Mouse (Mus musculus) thymus, adult 2 months (tissue): ENCODE measurements at regions not wholly inside any gene's neighbourhood (a gene's known extent, or its start where the extent isn't known, plus 50 kb on each side); places are given as distances from the start of the nearest gene placed in this dataset.

ENCODE experiments used
- DNase-seq: peaks from one replicate; pipeline ENCODE4 v3.0.0; 2021
- H3K27ac ChIP-seq: fragments of 200-500 bp; 2 replicates; pipeline ENCODE4 v1.5.1; 2012; ENCODE audit warnings: low read length, control low read depth; ENCODE audit not compliant: control insufficient read depth, insufficient read depth
- H3K27me3 ChIP-seq: fragments of 200-500 bp; 2 replicates; pipeline ENCODE4 v1.6.1; 2012; ENCODE audit warnings: mild to moderate bottlenecking, low read length, moderate library complexity, mixed read lengths; ENCODE audit not compliant: control insufficient read depth, insufficient read depth
- H3K36me3 ChIP-seq: fragments of 200-500 bp; 2 replicates; pipeline ENCODE4 v1.6.1; 2012; ENCODE audit warnings: mild to moderate bottlenecking, low read length, moderate library complexity; ENCODE audit not compliant: control insufficient read depth, insufficient read depth
- H3K4me1 ChIP-seq: fragments of 200-500 bp; replicated peaks from 2 replicates; pipeline ENCODE4 v1.6.1; 2012; ENCODE audit warnings: low read length; ENCODE audit not compliant: control insufficient read depth, insufficient read depth
- H3K4me3 ChIP-seq: fragments of 200-500 bp; 2 replicates; pipeline ENCODE4 v1.5.1; 2012; ENCODE audit warnings: mild to moderate bottlenecking, low read length, control low read depth, moderate library complexity; ENCODE audit not compliant: control insufficient read depth, insufficient read depth
- CTCF ChIP-seq: fragments of 200-500 bp; IDR thresholded peaks from 2 replicates; pipeline ENCODE4 v1.5.1; 2012; ENCODE audit warnings: mild to moderate bottlenecking, control low read depth, low read length, moderate library complexity, borderline replicate concordance; ENCODE audit not compliant: control insufficient read depth, poor library complexity, insufficient read depth; ENCODE audit errors: extremely low read depth
- POLR2A ChIP-seq: fragments of 200-500 bp; IDR thresholded peaks from 2 replicates; pipeline ENCODE4 v1.6.1; 2012; ENCODE audit warnings: mild to moderate bottlenecking, low read length, control low read depth, moderate library complexity; ENCODE audit not compliant: control insufficient read depth, poor library complexity, insufficient read depth; ENCODE audit errors: extremely low read depth
- WGBS: fragments of 180-500 bp; shearing (Covaris S2); methylation state at CpG from one replicate; pipeline ENCODE4 v1.1.7; 2018; 5-methylcytosine and 5-hydroxymethylcytosine counted together

DNA sequence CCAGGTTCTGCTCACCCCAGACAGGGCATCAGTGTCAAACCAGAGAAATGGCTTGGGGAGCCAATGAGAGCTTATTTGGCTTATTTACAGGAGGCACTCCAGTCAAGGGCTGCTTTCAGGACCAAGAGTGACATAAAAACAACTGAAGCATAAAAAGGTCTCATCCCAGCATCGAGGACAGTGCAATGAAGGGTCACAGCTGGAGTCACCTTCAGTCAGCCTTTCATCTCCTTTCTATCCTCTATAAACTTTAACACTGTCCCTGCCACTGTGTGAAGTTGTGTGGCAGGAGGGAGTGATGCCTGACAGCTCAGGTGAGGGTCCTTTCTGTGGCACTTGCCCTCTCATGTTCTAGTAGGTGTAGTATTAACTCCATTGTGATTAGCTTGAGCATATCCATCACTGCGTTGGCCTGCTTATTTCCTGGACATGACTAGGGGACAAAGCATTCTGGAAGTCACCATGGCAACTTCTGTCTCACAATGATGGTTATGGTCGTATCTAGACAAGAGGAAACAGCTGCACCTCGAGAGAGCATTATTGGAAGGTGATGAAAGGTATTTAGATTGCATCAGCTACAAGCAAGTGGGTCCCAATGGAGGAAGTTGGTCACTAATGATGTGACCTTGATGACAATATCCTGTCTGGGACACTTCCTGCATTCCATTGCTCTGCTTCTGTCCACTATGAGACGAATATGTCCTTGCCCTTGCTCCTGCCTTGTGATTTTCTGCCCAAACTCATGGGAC lies 87.8 kb upstream of the Enpp6 start:
- 66% methylated on average over 5 of the region's 5 CpGs for WGBS
- no peaks in the 10 kb centered on the region for H3K4me1 ChIP-seq
- no peak for DNase-seq
- H3K27ac ChIP-seq, result no peak overlapping the region
- no peaks in the 10 kb centered on the region for H3K27me3 ChIP-seq
- TF ChIP-seq CTCF (no peak), POLR2A (no peak)
- H3K4me3 ChIP-seq, result no peak overlapping the region
- H3K36me3 ChIP-seq, result no peaks in the 10 kb centered on the region

DNA sequence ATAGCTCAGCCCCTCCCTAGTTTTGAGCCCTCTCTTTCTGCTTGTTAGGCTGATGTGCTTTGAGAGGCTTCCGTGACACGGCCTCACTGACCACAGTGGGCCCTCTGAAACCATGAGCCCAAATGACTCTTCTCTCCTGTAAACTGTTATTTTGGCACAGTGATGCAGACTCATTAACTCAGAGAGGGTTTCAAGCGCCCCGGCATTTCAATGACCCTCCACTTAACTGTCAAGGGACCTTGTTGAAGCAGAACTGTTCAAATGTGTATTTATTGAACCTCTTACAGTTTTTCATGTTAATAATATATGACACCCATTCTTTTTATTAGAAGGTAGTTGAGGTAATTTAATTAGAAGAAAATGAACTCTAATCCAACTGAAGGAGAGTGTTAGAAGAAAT lies 85.9 kb upstream of the Enpp6 start:
- WGBS, result 95% methylated on average over 4 of the region's 4 CpGs
- H3K27ac ChIP-seq, result no peak overlapping the region
- H3K4me1 ChIP-seq, result no peaks in the 10 kb centered on the region
- DNase-seq, result no peak
- TF ChIP-seq CTCF, result no peak
- TF ChIP-seq POLR2A, result no peak
- no peak overlapping the region for H3K4me3 ChIP-seq
- H3K36me3 ChIP-seq, result no peaks in the 10 kb centered on the region
- H3K27me3 ChIP-seq, result no peaks in the 10 kb centered on the region

DNA sequence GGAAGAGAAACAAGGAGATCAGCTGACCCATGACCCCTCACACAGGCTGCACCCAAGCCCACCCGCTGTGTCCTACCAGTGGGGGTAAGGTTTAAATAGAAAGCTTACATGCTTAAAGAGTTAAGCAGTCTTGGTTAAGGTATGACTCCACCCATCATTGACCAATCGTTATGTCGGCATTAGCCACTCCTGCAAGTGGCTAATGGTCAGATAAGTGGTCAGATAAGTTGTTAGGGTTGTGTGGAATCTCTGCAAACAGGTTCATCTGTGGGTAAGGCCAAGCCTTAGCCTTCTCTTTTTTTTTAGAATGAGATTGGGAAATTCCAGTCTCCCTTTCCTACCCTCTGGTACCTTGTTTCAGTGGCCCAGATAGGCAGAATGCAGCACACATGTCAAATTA lies 82.0 kb upstream of the Enpp6 start:
- no peaks in the 10 kb centered on the region for H3K36me3 ChIP-seq
- H3K4me1 ChIP-seq, result no peaks in the 10 kb centered on the region
- 96% methylated on average over 3 of the region's 3 CpGs for WGBS
- no peak for DNase-seq
- no peak overlapping the region for H3K4me3 ChIP-seq
- TF ChIP-seq CTCF (no peak), POLR2A (no peak)
- no peaks in the 10 kb centered on the region for H3K27me3 ChIP-seq
- H3K27ac ChIP-seq, result no peak overlapping the region

DNA sequence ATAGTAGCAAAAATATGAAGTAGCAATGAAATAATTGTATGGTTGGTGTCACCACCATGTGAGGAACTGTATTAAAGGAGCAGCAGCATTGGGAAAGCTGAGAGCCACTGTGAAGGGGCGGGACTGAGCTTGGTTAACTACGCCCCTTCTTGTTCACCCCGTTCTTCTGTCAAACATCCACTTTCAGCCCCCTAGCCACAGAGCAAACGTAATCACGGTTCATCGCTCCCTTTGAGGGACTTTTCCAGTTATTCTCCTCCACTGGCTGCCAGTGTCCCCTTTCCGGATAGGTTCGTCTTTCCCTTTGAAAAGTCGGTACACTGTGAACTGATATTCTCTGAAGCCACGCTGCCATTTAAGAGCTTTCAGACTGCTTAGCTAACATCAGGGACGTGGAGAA lies 79.3 kb upstream of the Enpp6 start:
- Histone ChIP-seq H3K27me3 (no peaks in the 10 kb centered on the region), H3K36me3 (no peaks in the 10 kb centered on the region), H3K4me3 (no peak overlapping the region), H3K4me1 (no peaks in the 10 kb centered on the region), H3K27ac (no peak overlapping the region)
- no peak for DNase-seq
- 94% methylated on average over 11 of the region's 11 CpGs for WGBS
- TF ChIP-seq POLR2A (no peak), CTCF (no peak)

DNA sequence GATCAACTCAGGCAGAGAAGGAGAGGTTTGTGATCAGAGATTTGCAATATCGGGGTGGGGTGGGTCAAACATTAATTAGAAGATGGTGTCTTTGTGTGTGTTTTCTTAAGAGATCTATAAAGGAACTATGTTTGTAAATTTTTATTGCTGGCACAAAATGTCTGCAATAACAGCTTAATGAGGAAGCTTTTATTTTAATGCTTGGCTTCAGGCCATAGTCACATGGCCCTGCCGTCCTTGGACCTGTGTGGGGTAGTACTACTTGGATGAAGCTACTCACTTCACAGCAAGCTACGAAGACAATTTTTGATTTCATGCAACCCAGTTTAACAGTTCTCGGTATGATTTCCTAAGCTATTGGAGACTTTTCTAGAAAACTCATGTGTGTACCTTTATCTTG lies 78.5 kb upstream of the Enpp6 start:
- Histone ChIP-seq H3K27ac (no peak overlapping the region), H3K27me3 (no peaks in the 10 kb centered on the region), H3K36me3 (no peaks in the 10 kb centered on the region), H3K4me1 (0 out of 2 replicates have a peak, but pooled peaks cover under 1% of the 10 kb centered on the region), H3K4me3 (no peak overlapping the region)
- TF ChIP-seq CTCF (no peak), POLR2A (no peak)
- no peak for DNase-seq
- 92% methylated on average over 4 of the region's 4 CpGs for WGBS

DNA sequence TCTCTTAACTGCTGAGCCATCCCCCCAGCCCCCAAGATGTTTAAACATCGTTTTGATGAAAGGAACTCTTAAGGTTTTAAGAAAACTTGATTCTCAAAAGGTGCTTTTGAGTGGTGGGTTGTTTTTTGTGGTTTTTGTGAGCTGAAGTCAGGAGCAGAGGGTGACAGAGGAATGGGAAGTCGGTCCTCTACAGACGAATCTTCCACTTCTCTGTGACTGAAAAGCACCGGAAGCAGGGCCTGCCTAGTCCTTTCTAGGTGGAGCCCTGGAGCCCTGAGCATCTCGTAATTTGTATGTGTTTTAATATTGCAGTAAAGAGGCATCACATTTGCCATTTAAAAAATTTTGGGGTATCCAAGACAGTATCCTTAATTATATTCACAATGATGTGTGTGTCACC lies 72.7 kb upstream of the Enpp6 start:
- H3K27me3 ChIP-seq, result no peaks in the 10 kb centered on the region; the same call in 1 of the 2 replicates
- no peak overlapping the region for H3K4me3 ChIP-seq
- no peaks in the 10 kb centered on the region for H3K36me3 ChIP-seq
- no peak for TF ChIP-seq CTCF
- no peak for TF ChIP-seq POLR2A
- 4% methylated on average over 5 of the region's 5 CpGs for WGBS
- DNase-seq, result peak; percentile 45
- H3K4me1 ChIP-seq, result peaks cover 7% of the 10 kb centered on the region
- no peak overlapping the region for H3K27ac ChIP-seq

DNA sequence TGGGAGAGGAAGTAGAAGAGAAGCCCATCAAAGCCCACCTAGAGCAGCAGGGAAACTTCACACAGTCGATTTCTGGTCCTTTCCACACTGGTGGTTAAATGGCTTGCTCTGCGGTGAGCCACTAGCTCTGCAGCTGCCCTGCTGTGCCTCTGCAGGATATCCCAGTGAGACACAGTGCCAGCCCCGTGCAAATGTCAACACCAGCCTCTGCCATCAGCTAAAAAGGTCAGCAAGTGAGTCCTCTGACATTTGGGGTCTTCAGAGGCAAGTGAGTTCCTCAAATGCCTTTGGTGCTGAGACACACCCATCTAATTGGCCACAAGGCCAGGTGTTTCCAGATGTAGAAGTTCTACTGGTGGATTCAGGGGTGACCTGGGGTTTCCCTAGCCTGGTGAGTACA lies 66.6 kb upstream of the Enpp6 start:
- TF ChIP-seq CTCF (no peak), POLR2A (no peak)
- peaks cover 21% of the 10 kb centered on the region for H3K4me1 ChIP-seq
- peak; percentile 38 for DNase-seq
- H3K27ac ChIP-seq, result no peak overlapping the region
- no peaks in the 10 kb centered on the region for H3K36me3 ChIP-seq
- WGBS, result 2% methylated on average over 3 of the region's 3 CpGs
- H3K27me3 ChIP-seq, result no peaks in the 10 kb centered on the region; the same call in 1 of the 2 replicates
- H3K4me3 ChIP-seq, result no peak overlapping the region
